Mouse (Mus musculus): ENCODE results near the gene Aif1l.

The Aif1l gene

DNA sequence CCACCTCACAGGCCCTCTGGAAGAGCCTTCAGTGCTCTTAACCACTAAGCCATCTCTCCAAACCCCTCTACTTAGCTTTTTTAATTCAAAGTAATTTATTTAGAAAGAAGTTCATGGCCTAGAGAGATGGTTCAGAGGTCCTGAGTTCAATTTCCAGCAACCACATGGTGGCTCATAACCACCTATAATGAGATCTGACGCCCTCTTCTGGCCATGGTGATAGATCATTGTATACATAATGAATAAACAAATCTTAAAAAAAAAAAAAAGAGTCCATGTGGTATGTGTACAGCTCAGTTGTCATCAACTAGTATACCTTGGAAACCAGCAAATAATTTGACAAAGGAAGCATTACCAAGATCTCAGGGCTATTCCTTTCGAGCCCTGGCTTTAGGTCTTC lies 48.5 kb downstream of the Aif1l start:
- peak in 1 of 2 experiments; percentile 18 for DNase-seq (ENCODE audit: low read depth in 2 of 2, low spot score in 2 of 2)

- DNase-seq (ENCODE audit: low read depth in 2 of 2, low spot score in 2 of 2), result no peak
Measured at GRCm38 (mm10) chr2:32008311-32008710, 58.4 kb downstream of the Aif1l start.

DNA sequence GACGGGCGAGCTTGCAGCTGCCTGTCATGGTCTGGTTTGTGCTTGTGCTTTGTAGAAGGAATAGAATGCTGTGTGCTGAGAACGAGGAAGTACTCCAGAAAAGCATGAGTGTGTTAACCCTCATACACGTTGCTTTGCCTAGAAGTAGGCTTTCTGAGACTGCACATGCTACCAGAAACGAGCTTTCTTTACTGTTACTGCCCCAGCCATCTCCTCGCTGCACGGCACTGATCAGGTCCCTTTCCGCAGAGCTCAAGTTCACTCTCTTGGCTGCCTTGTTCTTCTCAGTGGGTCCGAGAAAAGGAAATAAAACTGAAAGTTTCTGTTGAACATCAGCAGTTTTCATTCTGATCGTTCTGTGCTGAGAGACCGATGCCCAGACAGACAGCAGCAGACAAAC lies 58.8 kb downstream of the Aif1l start:
- DNase-seq (ENCODE audit: low read depth in 2 of 2, low spot score in 2 of 2), result no peak

DNA sequence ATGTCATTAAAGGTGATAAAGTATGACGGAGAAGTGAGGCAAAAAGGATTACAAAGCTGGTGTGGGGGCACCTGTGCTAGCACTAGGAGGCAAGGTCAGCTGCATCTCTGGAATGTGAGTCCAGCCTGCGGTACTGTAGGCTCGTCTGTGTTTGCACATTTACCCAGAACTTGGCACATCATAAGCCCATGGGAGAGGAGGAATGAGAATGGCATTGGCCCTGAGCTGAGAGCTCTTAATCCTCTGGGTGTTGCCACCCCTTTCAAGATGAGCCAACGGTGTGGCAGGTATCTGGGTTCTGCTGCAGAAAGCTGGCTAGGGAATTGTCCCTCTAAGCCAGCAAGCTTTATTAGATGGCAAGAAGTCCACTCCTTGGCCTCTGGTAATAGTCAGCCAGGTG lies 69.8 kb downstream of the Aif1l start:
- no peak for DNase-seq (ENCODE audit: low read depth in 2 of 2, low spot score in 2 of 2)

- no peak for DNase-seq (ENCODE audit: low read depth in 2 of 2, low spot score in 2 of 2)
Measured at GRCm38 (mm10) chr2:32020229-32020628, 70.3 kb downstream of the Aif1l start.
